Mouse (Mus musculus) c-Kit-positive CD71-negative TER-119-negative erythroid progenitor cells, embryonic 14.5 days (primary cell): ENCODE data around the gene Kifc3.
A peak's percentile ranks its signal among the peaks of the same experiment; 100 is the strongest.

Experiments
- DNase-seq: peaks from one replicate; pipeline ENCODE4 v3.0.0-alpha.2; 2013; ENCODE audit warnings: low read depth

The Kifc3 gene

GRCm38 (mm10) chr8:95156108-95156507 lies 46.5 kb downstream of the Kifc3 start:
- DNase-seq: no peak

DNA sequence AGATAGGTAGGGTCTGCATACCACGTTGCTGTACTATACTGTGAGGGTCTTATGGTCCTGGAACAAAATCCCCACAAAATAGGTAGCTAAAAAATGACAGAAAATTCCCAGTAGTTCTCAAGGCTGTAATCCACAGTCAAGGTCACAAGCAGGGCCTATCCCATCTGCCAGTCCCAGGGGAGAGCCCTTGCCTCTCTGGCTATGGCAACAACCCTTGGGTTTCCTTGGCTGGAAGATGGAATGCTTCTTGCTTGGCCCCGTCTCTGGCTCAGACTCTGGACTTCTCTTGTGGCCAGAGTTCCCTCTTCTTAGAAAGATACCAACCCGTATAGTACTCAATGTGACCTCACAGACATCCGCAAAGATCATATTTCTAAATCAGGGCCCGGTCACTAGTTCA lies 47.3 kb downstream of the Kifc3 start:
- DNase-seq: no peak

- no peak for DNase-seq
These were observed 48.0 kb downstream of the Kifc3 start for GRCm38 (mm10) chr8:95154654-95155053.

DNA sequence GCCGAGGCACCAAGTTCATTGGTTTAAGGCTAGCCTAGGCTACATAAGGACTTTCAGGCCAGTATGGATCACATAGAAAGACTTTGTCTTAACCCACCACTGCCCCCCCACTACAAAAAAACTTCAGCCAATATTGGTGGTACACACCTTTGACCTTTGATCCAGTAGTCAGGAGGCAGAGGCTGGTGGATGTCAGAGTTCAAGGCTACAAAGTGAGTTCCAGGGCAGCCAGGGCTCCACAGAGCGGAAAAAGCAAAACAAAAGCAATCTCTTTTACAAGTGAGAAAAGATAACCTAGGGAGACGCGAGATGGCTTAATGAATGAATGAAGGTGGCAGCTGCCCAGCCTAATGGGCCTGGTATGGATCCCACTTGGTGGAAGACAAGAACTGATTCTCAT lies 48.6 kb downstream of the Kifc3 start:
- no peak for DNase-seq

- DNase-seq: no peak
These were observed 52.0 kb downstream of the Kifc3 start for GRCm38 (mm10) chr8:95150608-95151007.

DNA sequence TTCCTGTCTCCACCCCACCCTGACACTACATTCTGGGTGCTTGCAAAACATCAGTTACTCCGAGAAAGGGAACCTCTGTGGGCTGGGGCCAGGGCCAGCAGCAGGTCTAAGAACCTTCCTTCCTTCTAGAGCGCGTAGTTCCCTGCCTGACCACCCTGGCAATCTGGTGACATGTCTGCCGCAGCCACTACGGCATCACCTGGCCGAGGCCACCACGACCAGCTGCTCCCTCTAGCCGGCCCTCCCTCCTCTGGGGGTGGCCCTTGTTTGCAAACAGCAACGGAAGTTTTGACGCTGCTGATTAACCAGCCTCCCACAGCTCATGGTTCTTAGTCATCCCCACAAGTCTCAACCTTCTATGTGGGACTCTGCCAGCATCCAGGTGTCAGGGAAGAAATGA lies 53.2 kb downstream of the Kifc3 start:
- no peak for DNase-seq

- no peak for DNase-seq
These were observed 55.8 kb downstream of the Kifc3 start for GRCm38 (mm10) chr8:95146846-95147245.

DNA sequence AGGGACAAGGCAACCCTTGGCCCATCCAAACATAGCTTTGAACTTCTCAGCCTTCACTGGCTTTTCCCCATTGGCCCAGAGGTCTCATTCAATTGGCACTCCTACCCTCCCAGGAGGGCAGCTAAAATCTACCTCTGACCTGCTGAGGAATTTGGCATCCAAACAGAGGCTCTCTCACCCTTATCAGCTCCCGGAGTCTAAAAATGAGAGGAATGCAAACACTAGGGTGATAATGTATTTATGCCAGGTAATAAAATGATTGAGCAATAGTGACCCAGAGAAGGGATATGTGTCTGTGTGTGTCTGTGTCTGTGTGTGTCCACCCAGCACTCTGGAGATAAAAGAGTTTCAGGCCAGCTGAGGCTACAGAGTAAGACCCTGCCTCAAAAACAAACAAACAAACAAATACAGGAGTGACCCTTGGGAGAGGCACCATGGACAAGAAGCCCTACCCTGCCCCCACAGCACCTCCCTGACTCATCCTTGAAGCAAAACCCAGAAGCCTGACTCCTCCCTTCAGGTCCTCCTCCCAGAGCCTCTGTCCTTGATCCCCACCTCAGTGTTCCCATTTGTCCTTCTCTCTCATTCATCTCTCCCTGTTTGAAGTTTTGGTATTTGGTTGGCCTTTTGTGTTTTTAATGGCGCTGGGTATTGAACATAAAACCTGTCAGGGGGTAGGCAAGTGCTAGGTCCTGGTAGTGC lies 56.4 kb downstream of the Kifc3 start:
- DNase-seq: no peak

DNA sequence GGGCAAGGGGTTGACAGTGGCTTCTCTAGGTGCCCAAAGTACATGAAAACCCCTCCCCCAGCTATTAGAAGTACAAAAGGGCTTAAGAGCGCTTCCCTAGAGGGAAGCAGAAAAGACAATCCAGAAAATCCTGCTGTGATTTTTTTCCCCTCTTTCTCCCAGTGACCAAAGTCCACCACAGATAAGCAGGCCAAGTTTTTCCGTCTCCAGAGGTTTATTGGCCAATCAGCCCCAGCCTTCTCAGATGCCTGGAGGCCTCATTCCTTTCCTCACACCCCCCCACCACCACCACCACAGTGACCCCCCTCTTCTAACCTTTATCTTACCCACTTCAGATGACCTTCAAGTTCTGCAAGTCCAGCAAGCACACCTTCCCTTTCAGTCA lies 58.0 kb downstream of the Kifc3 start:
- no peak for DNase-seq

GRCm38 (mm10) chr8:95143805-95144630 lies 58.6 kb downstream of the Kifc3 start:
- DNase-seq: no peak

DNA sequence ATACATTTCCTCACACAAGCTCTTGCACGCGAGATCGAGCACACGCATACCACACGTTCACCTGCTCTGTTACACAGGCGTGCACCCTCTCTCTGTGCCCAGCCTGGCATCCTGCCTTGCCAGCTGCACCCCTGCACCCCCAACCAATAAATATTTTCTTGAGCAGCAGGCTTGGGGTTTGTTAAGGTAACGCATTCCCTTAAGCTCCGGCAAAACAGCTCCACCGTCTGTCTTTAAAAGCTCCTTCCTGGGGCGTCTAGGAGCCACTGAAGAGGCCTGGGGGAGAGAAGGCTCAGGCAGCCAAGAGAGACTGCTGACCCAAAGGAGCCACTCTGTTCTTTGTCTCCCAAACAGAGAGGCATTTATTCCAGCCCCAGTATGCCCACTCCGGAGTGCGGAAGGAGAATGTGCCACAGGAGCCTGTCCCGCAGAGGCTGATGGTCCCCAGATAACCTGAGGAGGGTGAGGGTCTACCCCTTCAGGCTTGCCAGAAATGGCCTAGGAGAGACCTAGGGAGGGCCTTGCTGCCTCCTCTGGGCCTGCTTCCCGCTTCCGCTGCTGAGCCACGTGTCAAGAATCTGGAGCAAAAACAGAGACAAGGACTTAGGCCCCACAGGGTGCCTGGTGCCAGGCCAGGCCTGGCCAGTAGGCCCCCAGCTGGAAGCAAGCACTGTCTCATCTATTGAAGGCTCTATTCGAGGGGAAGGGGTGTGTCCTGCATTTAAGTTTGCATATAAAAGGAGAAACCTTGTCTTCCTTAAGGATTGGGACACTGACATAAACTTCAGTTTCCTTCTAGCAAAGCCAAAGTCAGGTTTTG lies 59.4 kb downstream of the Kifc3 start:
- no peak for DNase-seq

DNA sequence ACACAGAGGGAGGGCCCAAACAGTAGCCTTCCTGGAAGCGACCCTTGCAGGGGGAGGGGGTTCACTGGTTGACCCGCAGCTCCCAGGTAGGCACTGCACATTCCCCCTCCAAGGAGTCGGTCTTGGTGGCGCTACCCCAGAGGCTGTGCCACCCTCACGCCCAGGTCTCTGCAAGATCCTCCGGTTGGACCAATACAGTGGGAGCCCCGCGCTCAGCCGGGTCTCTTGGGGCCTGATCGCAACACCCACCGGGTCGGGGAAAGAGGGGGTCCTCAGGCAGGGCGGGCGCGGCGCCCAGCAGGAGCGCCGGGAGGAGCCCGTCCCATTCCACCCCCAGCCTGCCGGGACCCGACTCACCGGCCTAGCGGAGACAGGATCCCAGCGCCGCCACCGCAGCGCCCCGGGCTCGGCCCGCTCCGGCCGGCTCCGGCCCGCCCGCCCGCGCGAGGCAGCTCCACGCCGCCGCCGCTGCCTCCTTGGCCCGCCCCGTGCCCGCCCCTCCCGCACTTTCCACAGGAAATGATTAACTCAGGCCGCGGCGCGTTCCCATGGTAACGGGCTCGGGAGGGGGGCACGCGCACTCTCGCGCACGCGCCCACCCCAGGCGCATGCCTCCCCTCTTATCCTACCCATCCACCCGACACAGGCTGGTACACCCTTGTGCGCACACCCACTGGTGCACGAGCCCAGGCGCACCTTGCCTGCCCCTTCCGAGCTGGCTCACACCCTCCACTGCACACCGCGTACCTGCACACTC lies 60.4 kb downstream of the Kifc3 start:
- DNase-seq: peak; percentile 50

- no peak for DNase-seq
These were observed 61.0 kb downstream of the Kifc3 start for GRCm38 (mm10) chr8:95141469-95142074.

- no peak for DNase-seq
These were observed 61.6 kb downstream of the Kifc3 start for GRCm38 (mm10) chr8:95141026-95141425.

DNA sequence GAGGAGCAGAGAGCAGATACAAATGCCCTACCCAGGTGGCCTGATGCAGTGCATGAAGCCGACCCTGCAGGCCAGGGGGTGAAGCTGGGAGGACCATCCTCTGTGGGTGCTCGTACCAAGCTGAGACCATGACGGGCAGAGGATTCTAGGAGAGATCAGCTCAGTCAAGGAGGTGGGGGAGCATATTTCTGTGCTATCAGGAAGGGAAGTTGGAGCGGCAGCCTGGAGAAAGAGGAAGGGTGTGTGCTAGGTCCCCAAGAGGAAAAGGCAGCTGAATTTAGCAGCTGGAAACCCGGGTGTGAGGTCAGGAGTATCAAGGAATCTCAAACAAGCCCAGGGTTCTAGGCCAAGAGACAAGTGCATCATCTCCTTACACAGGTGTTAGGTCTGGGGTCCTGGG lies 62.1 kb downstream of the Kifc3 start:
- no peak for DNase-seq

DNA sequence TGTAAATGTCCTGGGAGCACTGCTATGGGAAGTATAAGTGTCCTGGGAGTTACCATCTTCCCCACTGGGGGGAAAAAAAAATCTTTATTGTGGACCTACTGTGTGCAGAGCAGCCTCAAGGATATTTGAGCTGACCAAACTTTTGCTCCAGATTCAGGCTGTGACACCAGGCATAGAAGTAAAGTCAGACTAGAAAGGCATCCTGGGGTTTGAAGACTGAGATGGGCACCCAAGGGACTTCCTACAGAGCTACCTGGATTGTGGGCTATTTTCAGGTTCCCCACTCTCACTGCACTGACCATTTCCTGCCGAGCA lies 63.6 kb downstream of the Kifc3 start:
- no peak for DNase-seq

GRCm38 (mm10) chr8:95138341-95139050 lies 64.1 kb downstream of the Kifc3 start:
- DNase-seq: no peak

DNA sequence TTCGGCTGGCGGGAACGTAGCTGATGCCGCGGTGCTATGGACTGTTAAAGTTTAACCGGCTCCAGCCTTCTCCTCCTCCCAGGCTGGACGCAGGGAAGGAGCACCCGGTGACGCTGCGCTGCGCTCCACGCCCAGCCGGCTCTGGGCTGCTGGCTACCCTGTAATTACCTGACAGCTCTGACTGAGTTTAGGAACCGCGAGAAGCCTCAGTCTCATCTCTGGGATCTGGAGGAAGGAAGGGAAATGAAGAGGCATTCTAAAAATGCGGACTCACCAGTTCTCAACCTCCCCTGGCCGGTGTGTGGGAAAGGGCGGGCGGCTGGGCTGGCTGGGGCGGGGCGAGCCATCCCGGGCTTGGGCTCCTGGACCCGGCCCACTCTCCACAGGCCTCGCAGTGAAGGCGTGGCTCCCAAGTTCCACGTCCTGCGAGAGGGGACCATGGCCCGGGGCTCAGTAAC lies 64.9 kb downstream of the Kifc3 start:
- DNase-seq: no peak

GRCm38 (mm10) chr8:95137201-95137600 lies 65.4 kb downstream of the Kifc3 start:
- no peak for DNase-seq

GRCm38 (mm10) chr8:95136218-95136617 lies 66.4 kb downstream of the Kifc3 start:
- DNase-seq: no peak

DNA sequence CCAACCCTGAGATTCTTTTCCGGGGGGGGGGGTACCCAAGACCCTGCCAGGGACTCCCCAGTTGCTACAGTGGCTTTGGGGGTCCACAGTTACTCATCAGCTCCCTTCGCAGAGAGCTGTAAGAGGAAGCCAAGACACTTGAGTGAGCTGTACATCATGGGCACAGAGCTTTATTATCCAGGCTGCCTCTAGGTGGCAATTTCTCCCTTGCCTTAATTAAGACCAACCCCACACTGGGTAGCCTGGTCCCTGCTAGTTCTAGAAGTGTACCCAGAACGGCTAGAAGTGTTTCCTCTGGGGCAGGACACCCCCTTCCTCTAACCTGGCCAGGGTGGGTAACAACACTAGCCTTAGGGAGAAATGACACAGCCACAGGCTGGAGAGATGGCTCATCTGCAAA lies 67.4 kb downstream of the Kifc3 start:
- DNase-seq: no peak
